Mouse (Mus musculus) erythroid progenitor cell, adult 5-6 weeks (primary cell): ENCODE measurements around the gene Il23a. TPM values are rescaled to one million over a fixed set of nuclear protein-coding genes. Genes with fewer than 3 reads are reported as not detected.
"Not testable (repeated sequence)": the region's sequence is repeated elsewhere in the genome, so short reads cannot be mapped to it uniquely, and the experiment has no call there.

Source experiments
- ATAC-seq: replicated peaks from 2 replicates; pipeline ENCODE4 v1.8.0; 2016; ENCODE audit warnings: moderate number of reproducible peaks, mild to moderate bottlenecking, moderate TSS enrichment, inconsistent platforms; ENCODE audit not compliant: poor library complexity, low FRiP score, severe bottlenecking
- total RNA-seq, 2 experiments: library from RNA; stranded (forward) in 1 of 2; stranded (reverse) in 1 of 2; fragments of 150-400 nt in 1 of 2; fragments of 186-747, 209-891 nt in 1 of 2; gene quantifications; 2 replicates each; pipeline versions ENCODE4 v1.2.3 to v1.2.4; 2015 to 2017; ENCODE audit warnings: low replicate concordance in 2 of 2

Il23a gene
- total RNA-seq, 2 experiments from 2014 or later: not detected

DNA sequence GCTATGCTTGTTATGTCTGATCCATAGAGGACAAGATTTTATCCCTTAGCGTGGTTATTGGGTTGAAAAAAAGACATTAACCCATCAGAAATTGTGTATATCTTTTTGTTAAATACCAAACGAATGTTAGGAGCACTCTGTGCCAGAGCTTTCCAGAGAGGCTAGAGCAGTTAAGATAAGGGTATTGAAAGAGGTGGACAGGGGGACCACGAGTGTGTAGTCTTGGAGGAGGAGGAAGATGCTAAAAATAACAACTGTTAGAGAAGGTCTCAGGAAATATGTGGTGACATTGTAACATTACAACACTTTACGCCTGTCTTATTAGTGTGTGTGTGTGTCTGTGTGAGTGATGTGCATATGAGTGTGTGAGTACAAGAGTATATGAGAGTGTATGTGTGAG lies 12.3 kb upstream of the Il23a start:
- ATAC-seq: no peak

DNA sequence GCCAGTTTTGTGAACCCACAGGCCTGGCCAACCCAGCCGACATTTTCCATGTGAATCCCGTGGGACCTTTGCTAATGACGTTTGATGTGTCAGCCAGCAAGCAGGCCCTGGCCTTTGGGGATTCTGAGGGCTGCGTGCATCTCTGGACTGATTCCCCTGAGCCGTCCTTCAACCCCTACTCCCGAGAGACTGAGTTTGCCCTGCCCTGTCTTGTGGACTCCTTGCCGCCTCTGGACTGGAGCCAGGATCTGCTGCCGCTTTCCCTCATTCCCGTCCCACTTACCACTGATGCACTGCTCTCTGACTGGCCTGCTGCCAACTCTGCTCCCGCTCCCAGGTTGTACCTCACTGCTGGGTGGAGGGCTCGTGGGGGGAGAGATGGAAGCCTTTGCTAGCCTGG lies 11.6 kb upstream of the Il23a start:
- ATAC-seq: no peak

DNA sequence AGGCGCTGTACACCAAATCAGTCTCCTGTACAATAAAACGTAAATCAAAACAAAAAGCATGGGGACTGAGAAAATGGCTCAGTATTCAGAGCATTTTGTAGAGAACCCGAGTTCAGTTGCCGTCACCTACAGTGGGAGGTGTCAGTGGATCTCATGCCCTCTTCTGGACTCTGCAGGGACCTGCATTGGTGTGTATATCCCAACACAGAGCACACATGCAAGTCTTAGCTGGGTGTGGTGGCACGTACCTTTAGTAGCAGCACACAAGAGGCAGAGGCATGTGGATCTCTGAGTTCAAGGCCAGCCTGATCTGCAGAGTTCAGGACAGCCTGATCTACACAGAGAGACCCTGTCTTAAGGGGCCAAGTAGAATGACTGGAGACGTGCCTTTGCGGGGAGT lies 11.1 kb upstream of the Il23a start:
- ATAC-seq: no peak

DNA sequence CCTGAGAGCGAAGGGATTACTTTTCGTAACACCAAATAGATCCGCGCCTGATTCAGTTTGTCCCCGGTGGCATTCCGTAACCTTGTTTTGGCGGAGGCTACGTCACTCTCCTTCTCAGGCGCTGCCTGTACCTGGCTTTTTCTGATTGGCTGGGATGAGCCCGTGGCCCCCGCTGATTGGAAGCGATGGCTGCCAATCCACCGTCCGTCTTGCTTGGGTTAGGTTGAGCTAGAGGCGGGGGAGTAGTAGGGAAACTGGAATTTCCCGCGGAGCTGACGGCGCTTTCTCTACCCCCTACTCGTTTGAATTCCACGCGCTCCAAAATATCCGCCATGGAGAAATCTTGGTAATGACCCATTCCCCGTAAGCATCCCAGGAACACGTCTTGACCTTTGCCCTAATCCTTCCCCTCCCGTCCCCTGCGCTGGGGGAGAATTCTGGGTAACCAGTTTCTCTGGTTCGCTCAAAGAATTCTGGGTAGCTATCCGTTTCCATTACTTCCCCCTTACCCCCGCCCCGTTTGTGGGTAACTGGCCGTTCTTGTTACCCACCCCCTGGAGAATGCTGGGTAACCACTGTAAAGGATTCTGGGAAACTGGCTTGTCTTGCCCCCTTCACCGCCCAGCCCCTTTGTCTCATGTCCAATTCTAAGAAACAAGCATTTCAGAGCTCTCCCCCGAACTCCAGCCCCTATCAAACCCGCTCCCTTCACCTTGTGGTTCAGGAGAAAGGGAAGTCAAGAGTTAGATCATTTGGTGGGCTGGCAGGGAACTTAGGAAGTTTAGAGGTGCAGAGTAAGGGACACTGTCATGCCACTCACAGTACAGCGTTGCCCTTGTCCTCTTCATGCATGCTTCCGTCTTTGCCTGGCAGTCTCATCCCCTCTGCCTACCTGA lies 4.8 kb upstream of the Il23a start, which contains the start of gene Pan2:
Pan2 (plus strand) TSS at position 210 of the 896 bp plus-strand sequence.
- peak; percentile 96 for ATAC-seq

DNA sequence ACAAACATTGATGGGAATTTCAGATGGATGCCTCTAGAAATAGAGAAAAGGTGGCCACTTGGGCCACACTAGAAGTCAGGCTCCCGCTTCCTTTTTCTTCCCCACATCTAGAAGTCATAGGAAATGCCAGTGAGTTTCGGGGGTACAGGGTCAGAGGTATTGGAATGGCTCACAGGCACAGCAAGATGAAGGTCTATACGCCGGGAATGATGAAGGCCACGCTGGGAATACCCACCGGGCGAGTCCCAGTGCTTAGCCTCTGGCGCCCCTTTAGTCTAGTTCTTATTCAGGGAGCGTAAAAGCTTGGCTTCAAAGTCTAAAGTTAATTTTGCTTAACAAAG lies 4.2 kb upstream of the Il23a start:
- ATAC-seq: peak; percentile 55

DNA sequence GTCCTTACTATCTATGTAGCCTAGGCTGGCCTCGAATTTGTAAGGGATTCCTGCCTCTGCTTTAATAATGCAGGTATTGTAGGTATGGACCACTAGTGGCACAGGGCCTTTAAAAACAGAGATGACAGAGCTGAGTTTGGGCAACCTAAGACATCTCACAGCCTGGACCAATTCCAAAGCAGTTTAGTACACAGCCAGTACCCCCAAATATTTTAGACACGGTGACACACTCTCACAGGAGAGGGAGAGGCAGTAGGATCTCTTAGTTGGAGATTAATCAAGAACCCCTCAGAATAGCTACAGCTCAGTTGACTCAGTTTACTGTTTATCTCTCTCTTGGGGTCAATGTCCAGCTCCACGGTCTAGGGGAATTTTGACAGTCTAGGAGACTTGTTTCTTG lies 3.8 kb upstream of the Il23a start:
- peak; percentile 4; the same call in 1 of the 2 replicates for ATAC-seq

DNA sequence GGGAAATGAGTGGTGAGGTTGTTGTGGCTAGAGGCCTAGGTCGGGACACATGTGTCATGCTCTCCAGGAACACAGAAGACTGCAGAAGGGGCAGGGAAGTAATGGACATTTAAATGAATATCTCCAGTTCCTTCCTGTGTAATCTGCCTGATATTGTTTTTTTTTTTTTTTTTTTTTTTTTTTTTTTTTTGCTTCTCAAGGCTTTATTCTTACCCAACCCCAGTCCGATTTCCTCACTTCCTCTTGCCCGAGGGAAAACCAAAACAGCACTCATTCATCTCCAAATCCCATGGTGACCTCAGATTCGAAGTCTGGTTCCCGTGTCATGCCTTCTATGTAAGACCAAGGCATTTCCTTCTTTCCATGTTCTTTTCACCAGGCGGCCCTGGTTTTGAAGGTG lies 309 bp downstream of the Il23a start:
- no peak for ATAC-seq

DNA sequence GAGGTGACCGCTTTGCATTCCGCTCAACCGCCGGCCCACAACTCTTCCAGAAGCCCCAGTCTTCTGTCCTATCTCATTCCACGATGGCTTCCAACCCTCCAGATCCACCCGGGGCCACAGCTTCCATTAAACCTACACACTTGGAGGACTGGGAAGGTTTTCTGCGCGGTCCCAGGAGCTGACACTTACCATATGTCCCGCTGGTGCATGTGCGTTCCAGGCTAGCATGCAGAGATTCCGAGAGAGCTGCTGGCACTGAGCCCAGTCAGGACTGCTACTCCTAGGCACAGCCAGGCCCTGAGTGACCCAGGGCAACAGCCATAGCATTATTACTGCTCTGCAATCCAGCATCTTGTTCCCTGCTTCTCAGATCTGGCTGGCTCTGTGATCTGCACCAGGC lies 930 bp downstream of the Il23a start:
- no peak for ATAC-seq

DNA sequence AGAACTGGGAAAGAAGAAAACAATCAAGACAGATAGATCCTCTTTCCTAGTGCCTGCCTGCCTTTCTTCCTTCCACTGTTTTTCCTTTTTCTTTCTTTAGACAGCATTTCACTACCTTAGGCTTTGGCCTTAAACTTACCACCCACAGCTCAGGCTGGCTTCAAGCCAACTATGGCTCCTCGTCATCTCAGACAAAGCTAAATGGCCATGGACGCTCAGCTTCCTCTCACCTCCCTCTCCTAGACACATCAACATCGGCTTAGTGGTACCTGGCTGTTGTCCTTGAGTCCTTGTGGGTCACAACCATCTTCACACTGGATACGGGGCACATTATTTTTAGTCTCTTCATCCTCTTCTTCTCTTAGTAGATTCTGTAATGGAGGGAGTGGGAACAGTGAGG lies 1.3 kb downstream of the Il23a start:
- ATAC-seq: no peak

DNA sequence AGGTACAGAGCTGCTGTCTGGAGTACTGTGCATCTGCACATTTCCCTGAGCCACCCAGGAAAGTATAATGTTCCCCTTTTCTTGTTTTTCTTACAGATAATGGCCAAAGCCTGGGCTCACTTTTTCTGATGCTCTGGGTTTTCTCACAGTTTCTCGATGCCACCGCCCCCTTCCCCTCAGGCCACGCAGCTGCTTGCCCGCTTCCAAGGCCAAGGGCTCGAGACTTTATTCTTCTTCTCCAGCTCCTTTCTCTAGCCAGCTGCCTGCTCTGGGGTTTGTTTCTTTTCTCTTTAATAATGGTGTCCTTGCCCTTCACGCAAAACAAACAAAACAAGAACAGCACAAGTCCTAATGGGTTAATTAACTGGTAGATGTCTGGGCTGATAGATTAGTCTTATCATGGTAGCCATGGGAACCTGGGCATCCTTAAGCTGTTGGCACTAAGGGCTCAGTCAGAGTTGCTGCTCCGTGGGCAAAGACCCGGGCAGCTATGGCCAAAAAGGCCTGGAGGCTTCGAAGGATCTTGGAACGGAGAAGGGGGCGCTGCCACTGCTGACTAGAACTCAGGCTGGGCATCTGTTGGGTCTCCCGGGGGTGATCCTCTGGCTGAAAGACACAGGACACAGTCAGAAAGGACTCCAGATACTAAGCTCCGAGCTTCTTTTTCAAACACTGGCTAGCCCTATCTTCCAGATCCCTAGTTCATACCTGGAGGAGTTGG lies 2.0 kb downstream of the Il23a start:
- no peak for ATAC-seq

DNA sequence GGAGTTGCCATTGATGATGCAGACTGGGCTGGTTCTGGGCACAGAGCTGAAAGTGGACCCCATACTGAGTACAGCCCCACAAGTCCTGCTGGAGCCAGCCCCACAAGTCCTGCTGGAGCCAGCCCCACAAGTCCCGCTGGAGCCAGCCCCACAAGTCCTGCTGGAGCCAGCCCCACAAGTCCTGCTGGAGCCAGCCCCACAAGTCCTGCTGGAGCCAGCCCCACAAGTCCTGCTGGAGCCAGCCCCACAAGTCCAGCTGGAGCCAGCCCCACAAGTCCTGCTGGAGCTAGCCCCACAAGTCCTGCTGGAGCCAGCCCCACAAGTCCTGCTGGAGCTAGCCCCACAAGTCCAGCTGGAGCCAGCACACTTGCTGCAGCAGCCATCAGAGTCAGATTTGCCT lies 8.0 kb downstream of the Il23a start:
- not testable (repeated sequence) for ATAC-seq

DNA sequence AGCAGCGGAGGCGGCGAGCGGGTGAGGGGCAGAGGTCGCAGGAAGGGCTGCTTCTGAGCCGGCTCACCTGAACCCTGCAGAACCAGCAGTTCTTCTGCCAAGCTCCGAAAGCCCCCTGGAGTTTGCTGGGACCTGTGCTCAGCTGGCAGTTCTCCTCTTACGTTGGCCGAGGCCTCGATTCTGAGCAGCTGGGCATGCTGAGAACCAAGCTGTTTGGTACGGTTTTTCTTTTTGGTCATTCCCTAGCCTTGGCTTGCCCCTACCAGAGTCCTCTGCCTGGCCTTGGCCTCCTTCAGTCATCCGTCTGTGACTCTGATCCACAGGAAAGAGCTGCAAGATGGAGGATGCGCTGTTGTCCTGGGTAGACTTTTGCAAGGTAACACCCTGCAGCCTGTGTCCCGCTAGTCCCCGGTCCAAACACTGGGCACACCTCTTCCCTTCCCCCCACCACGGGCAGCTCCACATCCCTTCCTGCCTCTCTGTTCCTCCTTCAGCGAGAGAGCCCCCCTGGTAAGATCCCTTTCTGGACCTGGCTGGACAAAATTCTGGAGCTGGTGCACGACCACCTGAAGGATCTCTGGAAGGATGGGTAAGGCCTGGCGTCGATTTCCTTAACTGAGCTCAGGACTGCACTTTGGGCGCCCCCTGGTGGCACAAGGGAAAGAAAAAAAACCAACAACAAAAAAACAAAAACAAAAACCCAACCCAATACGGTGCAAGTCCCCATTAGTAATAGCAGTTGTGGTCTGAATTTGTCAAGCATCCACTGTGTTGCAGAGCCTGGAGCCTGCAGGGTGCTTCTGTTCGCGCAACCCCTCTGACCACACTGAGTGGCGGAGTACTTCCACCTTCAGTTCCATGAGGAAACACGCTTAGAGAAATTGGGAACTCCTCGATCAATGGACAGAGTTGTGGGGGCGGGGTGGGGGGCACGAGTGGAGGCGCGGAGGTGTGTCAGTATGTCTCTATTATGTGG lies 14.7 kb downstream of the Il23a start:
- ATAC-seq: peak; percentile 67

DNA sequence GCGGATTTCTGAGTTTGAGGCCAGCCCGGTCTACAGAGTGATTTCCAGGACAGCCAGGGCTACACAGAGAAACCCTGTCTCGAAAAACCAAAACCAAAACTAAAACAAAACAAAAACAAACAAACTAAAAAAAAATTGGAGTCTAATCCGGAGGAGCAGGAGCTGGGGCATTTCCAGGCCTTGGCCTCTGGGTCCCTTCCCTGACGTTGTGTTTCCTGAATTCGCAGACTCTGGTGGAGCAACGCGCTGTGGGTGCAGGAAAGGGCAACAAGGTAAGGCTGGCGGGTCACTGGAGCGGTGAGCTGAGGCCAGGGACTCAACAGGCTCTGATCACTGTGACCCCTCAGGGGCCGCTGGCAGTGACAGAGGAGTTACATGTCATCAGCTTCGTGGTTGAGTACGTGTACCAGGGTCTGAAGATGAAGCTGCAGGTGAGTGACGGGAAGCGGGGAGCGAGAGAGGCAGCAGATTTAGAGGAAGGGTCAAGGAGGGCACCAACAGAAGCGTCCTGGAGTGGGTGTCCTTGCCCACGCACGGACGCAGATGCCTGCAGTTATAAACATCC lies 15.6 kb downstream of the Il23a start:
- ATAC-seq: no peak

DNA sequence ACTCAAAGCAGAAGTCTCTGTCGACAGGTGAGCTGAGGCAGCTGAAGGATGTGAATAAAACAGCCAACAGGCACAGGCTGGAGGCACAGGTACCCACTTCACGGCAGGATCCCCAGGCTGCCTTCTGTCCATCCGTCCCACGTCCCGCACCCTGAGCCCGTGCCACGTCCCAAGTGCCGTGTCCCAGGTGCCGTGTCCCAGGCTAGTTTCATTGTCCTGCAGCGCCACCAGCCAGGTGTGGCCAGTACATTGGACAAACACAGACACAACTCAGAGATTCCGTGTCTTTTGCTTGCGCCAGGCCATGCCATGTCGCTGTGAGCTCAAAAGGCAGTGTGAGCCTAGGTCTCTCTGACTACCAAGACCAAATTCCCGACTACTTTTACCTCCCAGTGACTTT lies 16.9 kb downstream of the Il23a start:
- no peak for ATAC-seq

DNA sequence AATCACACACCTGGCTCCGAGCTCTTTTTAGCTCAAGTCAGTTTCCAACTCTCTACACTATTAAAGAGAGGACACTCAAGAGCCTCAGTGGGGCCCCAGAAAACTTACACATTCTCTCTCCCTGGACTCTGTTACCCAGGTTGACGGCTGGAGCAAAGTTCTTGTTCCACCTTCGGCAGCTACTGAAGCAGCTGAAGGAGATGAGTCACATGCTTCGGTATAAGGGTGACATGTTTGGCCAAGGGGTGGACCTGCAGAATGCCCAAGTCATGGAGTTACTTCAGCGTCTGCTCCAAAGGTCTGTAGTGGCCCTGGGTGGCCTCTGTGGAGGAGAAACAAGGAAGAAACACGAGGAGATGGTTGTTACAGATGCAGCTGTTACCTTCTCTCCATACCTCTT lies 17.6 kb downstream of the Il23a start:
- no peak for ATAC-seq

DNA sequence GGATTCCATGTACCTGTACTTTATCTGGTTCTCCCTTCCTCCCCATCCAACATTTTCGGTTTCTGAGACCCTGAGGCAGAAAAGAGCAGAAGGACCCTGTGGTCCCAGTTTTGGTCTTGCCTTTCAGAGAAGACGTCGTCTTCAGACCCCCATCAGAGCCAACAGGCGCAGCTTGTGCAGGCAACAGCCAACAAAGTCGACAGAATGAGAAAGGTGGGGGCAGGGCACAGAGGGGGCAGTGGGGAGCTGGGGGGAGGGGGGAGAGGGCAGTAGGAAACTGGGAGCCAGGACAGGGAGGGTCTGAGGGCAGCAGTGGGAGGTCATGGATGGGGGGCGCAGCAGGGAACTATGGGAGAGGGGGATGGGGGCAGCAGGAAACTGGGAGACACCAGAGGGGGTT lies 20.4 kb downstream of the Il23a start:
- ATAC-seq: no peak

DNA sequence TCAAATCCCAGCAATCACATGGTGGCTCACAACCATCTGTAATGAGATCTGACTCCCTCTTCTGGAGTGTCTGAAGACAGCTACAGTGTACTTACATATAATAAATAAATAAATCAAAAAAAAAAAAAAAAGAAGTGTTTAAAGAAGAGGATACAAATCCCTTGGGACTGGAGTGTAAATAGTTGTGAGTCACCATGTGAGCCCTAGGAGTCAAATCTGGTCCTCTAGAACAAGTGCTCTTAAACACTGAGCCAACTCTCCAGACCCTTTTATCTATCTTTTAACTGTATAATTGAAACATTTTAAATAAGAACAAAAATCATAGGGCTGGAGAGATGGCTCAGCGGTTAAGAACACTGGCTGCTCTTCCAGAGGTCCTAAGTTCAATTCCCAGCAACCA lies 23.2 kb downstream of the Il23a start:
- not testable (repeated sequence) for ATAC-seq

DNA sequence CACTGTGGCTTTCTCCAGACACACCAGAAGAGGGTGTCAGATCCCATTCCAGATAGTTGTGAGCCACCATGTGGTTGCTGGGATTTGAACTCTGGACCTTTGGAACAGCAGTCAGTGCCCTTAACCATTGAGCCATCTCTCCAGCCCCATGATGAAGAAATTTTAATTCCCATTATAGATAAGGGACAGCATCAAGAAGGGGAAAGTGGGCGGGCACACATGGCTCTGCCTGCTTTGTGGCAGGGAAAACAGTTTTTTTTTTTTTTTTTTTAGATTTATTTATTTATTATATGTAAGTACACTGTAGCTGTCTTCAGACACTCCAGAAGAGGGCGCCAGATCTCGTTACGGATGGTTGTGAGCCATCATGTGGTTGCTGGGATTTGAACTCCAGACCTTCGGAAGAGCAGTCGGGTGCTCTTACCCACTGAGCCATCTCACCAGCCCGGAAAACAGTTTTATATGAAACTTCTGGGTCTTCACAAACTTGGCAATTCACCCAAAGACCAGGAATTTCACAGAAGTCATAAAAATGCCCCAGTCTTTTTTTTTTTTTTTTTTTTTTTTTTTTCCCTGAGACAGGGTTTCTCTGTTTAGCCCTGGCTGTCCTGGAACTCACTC lies 25.6 kb downstream of the Il23a start:
- ATAC-seq: not testable (repeated sequence)

DNA sequence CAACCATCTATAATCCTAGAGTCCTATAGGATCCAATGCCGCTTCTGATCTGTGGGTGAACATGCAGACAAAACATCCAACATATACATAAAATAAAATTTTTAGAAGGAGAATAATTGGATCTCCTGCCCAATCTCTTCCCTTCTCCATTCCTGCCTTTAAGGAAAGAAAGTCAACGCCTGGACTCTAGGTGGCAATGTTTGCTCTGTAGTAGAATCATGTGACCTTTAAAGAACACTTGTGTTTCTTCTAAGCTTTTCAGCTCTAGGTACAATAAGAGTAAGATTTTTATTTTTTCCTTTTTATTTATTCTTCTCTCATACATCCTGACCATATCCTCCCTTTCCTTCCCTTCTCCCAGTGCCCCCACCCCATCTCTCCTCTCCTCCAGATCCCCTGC lies 26.7 kb downstream of the Il23a start:
- no peak for ATAC-seq
